Mouse (Mus musculus) liver, adult (tissue): ENCODE data around the gene Meaf6.

ENCODE experiments used
- GATA4 ChIP-seq: IDR thresholded peaks from 2 replicates; pipeline ENCODE4 v1.6.1; 2014; ENCODE audit warnings: mild to moderate bottlenecking, low read length; ENCODE audit not compliant: insufficient replicate concordance

The Meaf6 gene

GRCm38 (mm10) chr4:125084403-125085345 is at the start of gene Meaf6:
Gene Meaf6, plus strand, starts transcription at chr4:125085134.
- TF ChIP-seq GATA4: no peak

GRCm38 (mm10) chr4:125044454-125044853 is 40.5 kb upstream of the Meaf6 start:
- TF ChIP-seq GATA4: no peak

GRCm38 (mm10) chr4:125055385-125055784 is 29.5 kb upstream of the Meaf6 start:
- no peak for TF ChIP-seq GATA4

- no peak for TF ChIP-seq GATA4
These were observed 28.5 kb upstream of the Meaf6 start for GRCm38 (mm10) chr4:125056476-125056875.

- TF ChIP-seq GATA4: no peak
These were observed 27.7 kb upstream of the Meaf6 start for GRCm38 (mm10) chr4:125057273-125057672.

- no peak for TF ChIP-seq GATA4
These were observed 26.9 kb upstream of the Meaf6 start for GRCm38 (mm10) chr4:125058033-125058432.

GRCm38 (mm10) chr4:125059025-125059424 is 25.9 kb upstream of the Meaf6 start:
- no peak for TF ChIP-seq GATA4

- no peak for TF ChIP-seq GATA4
These were observed 21.1 kb upstream of the Meaf6 start for GRCm38 (mm10) chr4:125063829-125064228.

GRCm38 (mm10) chr4:125065517-125066307 is 19.2 kb upstream of the Meaf6 start, which contains the start of gene Dnali1:
Gene Dnali1, minus strand, starts transcription at chr4:125065703.
- TF ChIP-seq GATA4: no peak

GRCm38 (mm10) chr4:125066490-125067370 is 18.2 kb upstream of the Meaf6 start, which contains the start of gene Snip1:
Gene Snip1, plus strand, starts transcription at chr4:125066672.
- TF ChIP-seq GATA4: no peak; the same call in 1 of the 2 replicates

- no peak for TF ChIP-seq GATA4
These were observed 7.2 kb upstream of the Meaf6 start for GRCm38 (mm10) chr4:125077700-125078099.

GRCm38 (mm10) chr4:125078698-125079097 is 6.2 kb upstream of the Meaf6 start:
- TF ChIP-seq GATA4: no peak

- TF ChIP-seq GATA4: no peak
These were observed 460 bp downstream of the Meaf6 start for GRCm38 (mm10) chr4:125085346-125085841.

- no peak for TF ChIP-seq GATA4
These were observed 8.1 kb downstream of the Meaf6 start for GRCm38 (mm10) chr4:125093031-125093430.
